Mouse (Mus musculus): Measurements from ENCODE around the gene Rap1gap.

DNA sequence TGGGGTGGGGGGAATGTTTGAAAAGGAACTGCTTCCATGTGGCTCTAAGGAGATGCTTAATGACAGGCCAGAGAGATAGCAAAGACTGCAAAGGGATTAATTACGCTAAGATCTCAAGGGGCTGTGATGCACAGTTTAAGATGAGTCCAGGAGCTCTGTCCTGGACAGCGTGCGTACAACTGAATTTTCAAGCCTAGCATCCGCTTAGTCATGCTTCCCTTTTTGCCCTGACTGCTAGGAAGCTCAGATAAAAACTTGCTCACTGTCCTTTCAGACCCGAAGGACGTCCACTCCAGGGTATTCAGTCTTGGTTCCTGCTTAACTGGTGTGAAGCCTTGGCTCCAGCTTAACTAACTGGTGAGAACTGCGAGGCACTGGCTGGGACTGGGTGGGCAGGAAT lies 75.8 kb downstream of the Rap1gap start:
- TF ChIP-seq CTCF (IDR thresholded peaks at IDR 0.05) (no peak), EP300 (IDR thresholded peaks at IDR 0.05) (no peak)
